Mouse (Mus musculus) neural tube, embryonic 15.5 days (tissue): ENCODE data around the gene Ccdc8. TPM values are rescaled to one million over a fixed set of nuclear protein-coding genes. Genes with fewer than 3 reads are reported as not detected.
"Not testable (repeated sequence)": the region's sequence is repeated elsewhere in the genome, so short reads cannot be mapped to it uniquely, and the experiment has no call there.

Experiments used
- ATAC-seq: fragments of 200-750 bp; cut with Nextera tagmentation; 2 replicates; pipeline ENCODE4 v1.8.0; 2017; ENCODE audit warnings: mild to moderate bottlenecking, moderate TSS enrichment, moderate library complexity; ENCODE audit not compliant: low FRiP score
- H3K27ac ChIP-seq: fragments of 300-500 bp; sonication (generic); replicated peaks from 2 replicates; pipeline ENCODE4 v1.5.1; 2015; ENCODE audit warnings: mild to moderate bottlenecking, inconsistent platforms
- H3K27me3 ChIP-seq: fragments of 300-500 bp; sonication (generic); replicated peaks from 2 replicates; pipeline ENCODE4 v1.6.1; 2015; ENCODE audit warnings: inconsistent platforms
- H3K36me3 ChIP-seq: fragments of 300-500 bp; sonication (generic); 2 replicates; pipeline ENCODE4 v1.6.1; 2015; ENCODE audit warnings: inconsistent platforms
- H3K4me1 ChIP-seq: fragments of 300-500 bp; sonication (generic); 2 replicates; pipeline ENCODE4 v1.6.1; 2015; ENCODE audit warnings: inconsistent platforms
- H3K4me2 ChIP-seq: fragments of 300-500 bp; sonication (generic); 2 replicates; pipeline ENCODE4 v1.6.1; 2015; ENCODE audit warnings: inconsistent platforms, mild to moderate bottlenecking, moderate library complexity
- H3K4me3 ChIP-seq: fragments of 300-500 bp; sonication (generic); replicated peaks from 2 replicates; pipeline ENCODE4 v1.5.1; 2015; ENCODE audit warnings: mild to moderate bottlenecking, inconsistent platforms
- H3K9ac ChIP-seq: fragments of 300-500 bp; sonication (generic); replicated peaks from 2 replicates; pipeline ENCODE4 v1.6.1; 2015; ENCODE audit warnings: mild to moderate bottlenecking, inconsistent platforms
- H3K9me3 ChIP-seq: fragments of 300-500 bp; sonication (generic); replicated peaks from 2 replicates; pipeline ENCODE4 v1.6.1; 2016; ENCODE audit warnings: inconsistent platforms
- WGBS: fragments of 180-500 bp; shearing (Covaris S2); methylation state at CpG from one replicate; pipeline ENCODE4 v1.1.7; 2015; ENCODE audit warnings: mixed read lengths; 5-methylcytosine and 5-hydroxymethylcytosine counted together
- polyA plus RNA-seq: library from polyadenylated mRNA; unstranded; fragments of >200 nt; fragmentation: Nextera tagmentation; extraction: Ambion mirVana; gene quantifications from 2 replicates; pipeline ENCODE4 v1.2.1, GENCODE M21; 2015

Gene Ccdc8
- polyA plus RNA-seq, 1 experiment from 2014 or later = 7.7 TPM

GRCm38 (mm10) chr7:16950861-16951635 is 41.5 kb upstream of the Ccdc8 start:
- 26% methylated on average over 18 of the region's 18 CpGs for WGBS
- peak overlapping the region; percentile 93; the same call in 1 of the 2 replicates for H3K4me2 ChIP-seq

GRCm38 (mm10) chr7:16953776-16954175 is 38.7 kb upstream of the Ccdc8 start:
- not testable (repeated sequence) for H3K9ac ChIP-seq, ATAC-seq, H3K4me3 ChIP-seq, H3K27me3 ChIP-seq, H3K36me3 ChIP-seq, H3K9me3 ChIP-seq, H3K4me2 ChIP-seq, H3K27ac ChIP-seq
- WGBS = 68% methylated on average over 2 of the region's 2 CpGs
- H3K4me1 ChIP-seq = peaks cover 55% of the 10 kb centered on the region

More at GRCm38 (mm10) chr7:16950861-16951635, 41.5 kb upstream of the Ccdc8 start:
- Histone ChIP-seq H3K9me3 (no peaks in the 10 kb centered on the region), H3K9ac (no peak overlapping the region), H3K36me3 (no peaks in the 10 kb centered on the region; the same call in 1 of the 2 replicates), H3K27ac (peak overlapping the region; percentile 81), H3K4me3 (no peak overlapping the region), H3K4me1 (peaks cover 59% of the 10 kb centered on the region), H3K27me3 (no peaks in the 10 kb centered on the region)
- peak; percentile 54 for ATAC-seq

- ATAC-seq = no peak
- H3K36me3 ChIP-seq = no peaks in the 10 kb centered on the region
- H3K4me3 ChIP-seq = no peak overlapping the region
- H3K9ac ChIP-seq = no peak overlapping the region
- no peak overlapping the region for H3K4me2 ChIP-seq
- WGBS = 90% methylated on average over 4 of the region's 4 CpGs
- no peaks in the 10 kb centered on the region for H3K9me3 ChIP-seq
- peak overlapping the region; percentile 89 for H3K27ac ChIP-seq
- H3K4me1 ChIP-seq = peaks cover 53% of the 10 kb centered on the region
- no peaks in the 10 kb centered on the region for H3K27me3 ChIP-seq
These were observed 36.8 kb upstream of the Ccdc8 start for GRCm38 (mm10) chr7:16955712-16956111.

- Histone ChIP-seq H3K27ac (peak overlapping the region; percentile 89), H3K27me3 (no peaks in the 10 kb centered on the region), H3K4me3 (no peak overlapping the region), H3K9me3 (no peaks in the 10 kb centered on the region), H3K4me2 (peak overlapping the region; percentile 40), H3K36me3 (no peaks in the 10 kb centered on the region), H3K4me1 (peaks cover 56% of the 10 kb centered on the region), H3K9ac (no peak overlapping the region)
- ATAC-seq = peak; percentile 56; the same call in 1 of the 2 replicates
- WGBS = 30% methylated on average over 15 of the region's 15 CpGs
These were observed 35.9 kb upstream of the Ccdc8 start for GRCm38 (mm10) chr7:16956410-16957265.

- WGBS = 6% methylated on average over 17 of the region's 17 CpGs
- Histone ChIP-seq H3K36me3 (no peaks in the 10 kb centered on the region; the same call in 1 of the 2 replicates), H3K27me3 (no peaks in the 10 kb centered on the region), H3K9ac (peak within 1 kb of the TSS; percentile 54), H3K4me2 (peak within 1 kb of the TSS; percentile 67), H3K4me1 (peaks cover 61% of the 10 kb centered on the region), H3K9me3 (no peaks in the 10 kb centered on the region), H3K4me3 (peak within 1 kb of the TSS; percentile 43), H3K27ac (peak within 1 kb of the TSS; percentile 87)
- peak; percentile 94 for ATAC-seq
These were observed 32.8 kb upstream of the Ccdc8 start, which contains the start of gene Pnmal1 for GRCm38 (mm10) chr7:16959539-16960187. Pnmal1 (plus strand) TSS chr7:16959679.

GRCm38 (mm10) chr7:16961678-16962077 is 30.8 kb upstream of the Ccdc8 start:
- Histone ChIP-seq H3K4me1 (peaks cover 56% of the 10 kb centered on the region), H3K36me3 (no peaks in the 10 kb centered on the region; the same call in 1 of the 2 replicates), H3K4me3 (no peak overlapping the region; the same call in 1 of the 2 replicates), H3K9me3 (no peaks in the 10 kb centered on the region), H3K27me3 (no peaks in the 10 kb centered on the region), H3K27ac (no peak overlapping the region), H3K4me2 (peak overlapping the region; percentile 67), H3K9ac (no peak overlapping the region)
- 74% methylated on average over 5 of the region's 5 CpGs for WGBS
- ATAC-seq = no peak

GRCm38 (mm10) chr7:16968414-16968813 is 24.1 kb upstream of the Ccdc8 start:
- WGBS = 89% methylated on average over 6 of the region's 6 CpGs
- Histone ChIP-seq H3K4me2 (no peak overlapping the region), H3K27me3 (no peaks in the 10 kb centered on the region), H3K4me3 (no peak overlapping the region), H3K27ac (no peak overlapping the region), H3K36me3 (no peaks in the 10 kb centered on the region), H3K9ac (no peak overlapping the region), H3K9me3 (no peaks in the 10 kb centered on the region), H3K4me1 (0 out of 2 replicates have a peak, but pooled peaks cover 2% of the 10 kb centered on the region)
- no peak for ATAC-seq

GRCm38 (mm10) chr7:16971160-16971559 is 21.3 kb upstream of the Ccdc8 start:
- Histone ChIP-seq H3K9ac (no peak overlapping the region), H3K4me1 (0 out of 2 replicates have a peak, but pooled peaks cover 2% of the 10 kb centered on the region), H3K27ac (no peak overlapping the region), H3K4me3 (no peak overlapping the region), H3K27me3 (no peaks in the 10 kb centered on the region), H3K4me2 (no peak overlapping the region), H3K36me3 (no peaks in the 10 kb centered on the region), H3K9me3 (no peaks in the 10 kb centered on the region)
- WGBS = 84% methylated on average over 3 of the region's 3 CpGs
- ATAC-seq = no peak

- Histone ChIP-seq H3K4me3 (no peak overlapping the region), H3K9me3 (no peaks in the 10 kb centered on the region), H3K4me2 (no peak overlapping the region), H3K27ac (no peak overlapping the region), H3K9ac (no peak overlapping the region), H3K36me3 (no peaks in the 10 kb centered on the region), H3K4me1 (0 out of 2 replicates have a peak, but pooled peaks cover 2% of the 10 kb centered on the region), H3K27me3 (no peaks in the 10 kb centered on the region)
- 28% methylated on average over 6 of the region's 6 CpGs for WGBS
- ATAC-seq = no peak
These were observed 18.5 kb upstream of the Ccdc8 start for GRCm38 (mm10) chr7:16974018-16974417.

- Histone ChIP-seq H3K4me2 (no peak overlapping the region), H3K27ac (no peak overlapping the region), H3K9ac (no peak overlapping the region), H3K4me1 (peaks cover 13% of the 10 kb centered on the region), H3K36me3 (no peaks in the 10 kb centered on the region), H3K4me3 (no peak overlapping the region), H3K27me3 (no peaks in the 10 kb centered on the region), H3K9me3 (no peaks in the 10 kb centered on the region)
- ATAC-seq = no peak
- WGBS = 60% methylated on average over 8 of the region's 8 CpGs
These were observed 16.2 kb upstream of the Ccdc8 start for GRCm38 (mm10) chr7:16976298-16976697.

- Histone ChIP-seq H3K9me3 (no peaks in the 10 kb centered on the region), H3K27me3 (no peaks in the 10 kb centered on the region), H3K27ac (no peak overlapping the region), H3K36me3 (no peaks in the 10 kb centered on the region), H3K4me2 (no peak overlapping the region), H3K4me3 (no peak overlapping the region), H3K4me1 (peaks cover 28% of the 10 kb centered on the region), H3K9ac (no peak overlapping the region)
- WGBS = 77% methylated on average over 5 of the region's 6 CpGs
- no peak for ATAC-seq
These were observed 14.3 kb upstream of the Ccdc8 start for GRCm38 (mm10) chr7:16978173-16978572.
